Mouse (Mus musculus) frontal cortex, postnatal 14 days (tissue): ENCODE results near the gene Shank2.

Experiments used
- DNase-seq, 2 experiments: peaks; one replicate each; pipeline ENCODE4 v3.0.0; 2022; ENCODE audit warnings: low spot score in 2 of 2

Shank2 gene

GRCm38 (mm10) chr7:144106352-144107011 lies 104.8 kb downstream of the Shank2 start:
- no peak for DNase-seq

- no peak for DNase-seq
These were observed 106.4 kb downstream of the Shank2 start for GRCm38 (mm10) chr7:144108141-144108540.

GRCm38 (mm10) chr7:144111026-144111604 lies 109.4 kb downstream of the Shank2 start:
- no peak for DNase-seq

GRCm38 (mm10) chr7:144111981-144112380 lies 110.3 kb downstream of the Shank2 start:
- DNase-seq: no peak

GRCm38 (mm10) chr7:144114230-144114629 lies 112.5 kb downstream of the Shank2 start:
- DNase-seq: no peak

GRCm38 (mm10) chr7:144119562-144119961 lies 117.8 kb downstream of the Shank2 start:
- DNase-seq: no peak

GRCm38 (mm10) chr7:144132699-144133387 lies 131.1 kb downstream of the Shank2 start:
- DNase-seq: peak; percentile 26 to 31

- DNase-seq: no peak
These were observed 131.8 kb downstream of the Shank2 start for GRCm38 (mm10) chr7:144133388-144133998.

- DNase-seq: peak in 1 of 2 experiments; percentile 39
These were observed 133.0 kb downstream of the Shank2 start for GRCm38 (mm10) chr7:144134699-144135098.

GRCm38 (mm10) chr7:144137827-144138226 lies 136.1 kb downstream of the Shank2 start:
- no peak for DNase-seq

GRCm38 (mm10) chr7:144138476-144138875 lies 136.7 kb downstream of the Shank2 start:
- DNase-seq: no peak

GRCm38 (mm10) chr7:144139691-144140090 lies 138.0 kb downstream of the Shank2 start:
- no peak for DNase-seq

- DNase-seq: no peak
These were observed 138.7 kb downstream of the Shank2 start for GRCm38 (mm10) chr7:144140470-144140869.

- DNase-seq: no peak
These were observed 140.3 kb downstream of the Shank2 start for GRCm38 (mm10) chr7:144142036-144142435.

GRCm38 (mm10) chr7:144143941-144144340 lies 142.2 kb downstream of the Shank2 start:
- no peak for DNase-seq

- no peak for DNase-seq
These were observed 146.4 kb downstream of the Shank2 start for GRCm38 (mm10) chr7:144148111-144148510.

- DNase-seq: no peak
These were observed 151.4 kb downstream of the Shank2 start for GRCm38 (mm10) chr7:144153124-144153523.

- DNase-seq: no peak
These were observed 152.0 kb downstream of the Shank2 start for GRCm38 (mm10) chr7:144153682-144154081.

GRCm38 (mm10) chr7:144157936-144158335 lies 156.2 kb downstream of the Shank2 start:
- no peak for DNase-seq

GRCm38 (mm10) chr7:144159556-144159955 lies 157.8 kb downstream of the Shank2 start:
- DNase-seq: no peak

GRCm38 (mm10) chr7:144160066-144160465 lies 158.3 kb downstream of the Shank2 start:
- DNase-seq: no peak

GRCm38 (mm10) chr7:144160646-144161249 lies 159.0 kb downstream of the Shank2 start:
- no peak for DNase-seq
